Mouse (Mus musculus) bone marrow, adult 2 months (tissue): ENCODE measurements around the gene Atp2c2.

Experiments used
- CTCF ChIP-seq: fragments of 200-500 bp; IDR thresholded peaks from 2 replicates; pipeline ENCODE4 v1.5.1; 2011; ENCODE audit warnings: low read length, control low read depth; ENCODE audit not compliant: control insufficient read depth, insufficient read depth
- POLR2A ChIP-seq: fragments of 200-500 bp; IDR thresholded peaks from 2 replicates; pipeline ENCODE4 v1.6.1; 2011; ENCODE audit warnings: low read depth, mild to moderate bottlenecking, control low read depth, low read length, borderline replicate concordance; ENCODE audit not compliant: control insufficient read depth

- TF ChIP-seq POLR2A = peak; percentile 94
- no peak for TF ChIP-seq CTCF
Measured at GRCm38 (mm10) chr8:119778263-119778662, 78.5 kb downstream of the Atp2c2 start, which contains the start of gene Tldc1.
